Mouse (Mus musculus): ENCODE results near the gene Pex11a.
"Not testable (repeated sequence)": the region's sequence is repeated elsewhere in the genome, so short reads cannot be mapped to it uniquely, and the experiment has no call there.

Pex11a gene

GRCm38 (mm10) chr7:79742659-79743536 is at the start of gene Pex11a, which contains the start of gene Wdr93:
Gene Pex11a, minus strand, starts transcription at chr7:79743131.
Gene Wdr93, plus strand, starts transcription at chr7:79743163.
- peak; percentile 82 for ATAC-seq (ENCODE audit: low TSS enrichment)

- not testable (repeated sequence) for ATAC-seq (ENCODE audit: low TSS enrichment)
Observed at GRCm38 (mm10) chr7:79789812-79790211, 46.9 kb upstream of the Pex11a start.

DNA sequence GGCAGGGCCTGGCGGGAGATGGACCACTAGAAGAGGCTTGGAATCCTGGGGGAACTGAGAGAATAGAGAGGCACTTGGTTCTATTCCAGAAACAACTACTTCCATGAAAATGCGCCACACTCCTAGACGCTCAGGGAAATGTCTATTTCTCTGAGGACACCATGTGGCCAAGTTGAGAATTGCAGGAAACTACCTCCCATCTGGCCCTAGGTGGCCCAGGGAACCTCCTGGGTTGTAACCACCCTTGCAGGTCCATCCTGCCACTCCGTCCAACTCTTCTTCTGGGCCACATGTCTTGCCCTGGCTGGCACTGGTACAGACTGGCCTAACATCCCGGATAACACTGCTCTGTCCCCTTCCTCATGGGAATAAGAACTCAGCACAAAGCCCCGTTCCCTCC is 43.4 kb upstream of the Pex11a start:
- peak; percentile 89 for ATAC-seq (ENCODE audit: low TSS enrichment)

DNA sequence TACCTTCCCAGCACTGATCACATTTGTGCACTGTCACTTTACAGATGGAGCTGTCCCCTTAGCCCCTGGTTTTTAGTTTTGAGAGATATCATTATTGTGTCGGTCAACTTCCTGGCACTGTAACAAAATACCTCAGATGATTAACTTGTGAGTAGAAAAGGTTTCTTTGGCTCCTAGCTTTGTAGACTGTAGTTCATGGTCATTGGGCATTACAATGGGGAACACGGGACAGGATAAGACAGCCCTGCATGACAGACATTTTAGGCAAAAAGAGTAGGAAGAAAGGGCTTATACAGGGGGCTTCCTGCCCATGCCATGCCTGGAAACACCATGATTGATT is 39.6 kb upstream of the Pex11a start:
- no peak for ATAC-seq (ENCODE audit: low TSS enrichment)

DNA sequence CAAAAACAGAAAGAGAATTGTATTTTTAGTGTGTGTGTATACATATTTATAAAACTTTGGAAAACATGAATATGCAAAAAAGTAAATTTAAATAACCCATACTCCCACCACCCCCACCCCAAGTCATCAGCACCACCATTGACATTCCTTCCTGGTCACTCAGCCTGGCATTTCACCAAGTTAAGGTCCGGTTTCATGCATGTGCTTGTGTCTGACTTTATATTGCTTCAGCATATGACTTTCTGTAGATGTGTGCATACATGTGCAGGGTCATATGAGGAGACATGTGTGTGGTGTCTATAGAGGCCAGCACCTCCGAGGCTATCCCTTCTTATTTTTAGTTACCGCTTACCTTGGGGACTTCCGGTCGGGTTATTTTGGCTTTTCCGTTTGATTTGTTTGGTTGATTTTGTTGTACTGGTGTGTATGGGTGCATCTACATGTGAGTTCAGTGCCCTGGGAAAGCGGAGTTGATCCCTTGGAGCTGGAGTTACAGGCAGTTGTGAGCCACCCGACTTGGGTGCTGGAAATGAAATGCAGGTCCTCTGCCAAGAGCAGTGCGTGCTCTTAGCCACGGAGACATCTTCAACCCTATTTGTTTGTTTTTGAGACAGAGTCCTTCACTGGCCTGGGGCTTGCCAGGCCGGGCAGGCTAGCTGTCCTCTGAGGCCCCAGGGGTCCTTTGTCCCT is 39.0 kb upstream of the Pex11a start:
- no peak for ATAC-seq (ENCODE audit: low TSS enrichment)

DNA sequence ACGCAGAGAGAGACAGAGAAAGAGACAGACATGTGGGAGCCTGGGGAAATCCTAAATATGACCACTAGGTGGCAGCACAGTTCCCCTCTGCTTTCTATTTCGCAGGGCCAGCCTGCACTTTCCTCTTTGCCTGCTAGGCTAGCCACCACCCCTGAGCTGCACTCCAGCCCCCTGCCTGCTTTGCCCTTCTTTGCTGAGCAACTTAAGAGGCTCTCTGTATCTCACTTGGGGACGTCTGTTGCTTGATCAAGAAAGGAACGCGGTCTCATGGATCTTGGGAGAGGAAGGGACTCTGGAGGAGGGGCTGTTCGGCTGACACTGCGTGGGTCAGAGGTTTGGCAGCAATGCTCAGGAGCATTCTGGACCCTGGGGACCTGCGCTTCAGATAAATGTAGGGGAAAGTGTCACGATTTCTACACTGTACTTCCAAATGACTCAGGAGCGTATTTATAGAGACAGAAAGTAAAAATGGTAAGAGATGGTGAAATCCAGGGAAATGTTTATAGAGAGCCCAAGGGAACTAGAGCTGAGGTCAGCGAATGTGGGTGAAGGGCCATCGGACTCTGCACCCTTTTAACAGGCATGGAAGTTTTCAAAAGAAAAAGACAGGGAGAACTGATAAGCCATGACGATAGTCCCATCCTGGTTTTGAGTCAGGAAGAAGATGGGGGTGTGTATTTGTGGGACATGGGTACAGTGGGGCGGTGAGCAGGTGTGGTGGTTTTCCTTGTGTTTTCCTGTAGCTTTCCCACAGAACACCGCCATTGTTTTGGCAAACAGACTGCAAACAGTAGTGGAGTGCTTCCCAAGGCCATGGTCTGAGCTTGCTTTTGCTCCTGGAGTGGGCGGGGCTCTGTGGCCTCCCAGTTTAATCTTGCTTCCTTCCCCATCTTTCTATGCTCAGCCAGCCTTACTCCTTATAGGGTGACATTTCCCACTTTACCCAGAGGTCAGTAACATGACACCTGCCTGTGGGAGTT is 38.0 kb upstream of the Pex11a start:
- ATAC-seq (ENCODE audit: low TSS enrichment) = peak; percentile 93

DNA sequence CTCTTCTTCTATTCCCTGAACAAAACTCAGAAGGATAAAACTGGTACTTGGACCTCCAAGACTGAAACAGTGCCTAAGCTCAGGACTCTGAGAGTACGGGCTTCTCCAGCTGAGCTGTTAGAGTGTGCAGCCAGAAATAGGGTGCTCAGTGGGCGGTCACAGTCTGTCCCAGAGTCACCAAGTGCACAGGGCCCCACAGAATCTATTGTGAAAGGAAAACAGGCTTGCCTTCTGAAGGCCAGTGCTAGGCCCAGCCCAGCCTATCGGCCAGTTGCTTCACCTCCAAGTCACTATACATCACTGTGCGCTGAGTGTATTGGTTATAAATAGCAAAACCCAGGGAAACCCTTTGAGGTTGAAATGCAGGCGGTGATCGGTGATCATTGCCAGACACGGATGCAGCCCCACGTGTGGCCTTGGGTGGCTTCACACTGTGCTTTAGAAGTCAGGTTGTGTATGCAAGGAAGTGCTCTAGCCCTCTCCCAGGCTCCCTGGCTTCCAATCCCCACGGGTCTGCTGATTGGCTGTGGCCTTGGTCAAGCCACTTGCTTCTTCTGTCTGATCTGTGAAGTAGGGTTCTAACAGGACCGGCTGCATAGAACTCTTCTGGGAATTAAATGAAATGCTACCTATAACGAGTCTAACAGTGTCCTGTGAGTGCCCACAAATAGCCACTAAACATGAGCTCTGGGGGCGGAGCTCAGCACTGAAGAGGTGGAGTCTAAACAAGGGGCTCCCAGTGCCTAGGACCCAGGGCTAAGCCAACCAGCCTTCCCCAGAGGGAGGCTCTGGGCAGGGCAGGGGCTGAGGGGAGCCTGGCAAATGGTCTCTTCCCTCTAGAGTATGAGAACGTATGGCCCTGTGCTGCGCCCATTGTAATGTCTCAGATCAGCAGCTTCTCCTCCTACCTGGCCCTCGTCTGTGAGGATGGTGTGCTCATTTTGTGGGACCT is 28.9 kb upstream of the Pex11a start:
- ATAC-seq (ENCODE audit: low TSS enrichment) = peak; percentile 93

DNA sequence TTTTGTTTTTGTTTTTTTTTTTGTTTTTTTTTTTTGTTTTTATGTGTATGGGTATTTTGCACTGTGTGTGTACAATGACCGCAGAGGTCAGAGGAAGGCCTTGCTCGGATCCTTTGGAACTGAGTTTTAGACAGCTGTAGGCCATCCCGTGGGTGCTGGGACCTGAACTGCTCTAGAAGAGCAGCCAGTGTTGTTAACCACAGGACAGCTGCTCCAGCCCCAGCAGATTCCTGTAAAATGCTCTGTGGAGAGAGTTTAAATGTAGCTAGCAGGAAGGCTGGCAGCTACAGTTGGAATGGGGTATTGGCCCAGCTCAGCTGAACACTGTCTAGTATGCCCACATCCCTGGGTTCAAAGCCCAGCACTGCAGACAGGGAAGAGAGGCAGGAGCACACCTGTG is 26.7 kb upstream of the Pex11a start:
- ATAC-seq (ENCODE audit: low TSS enrichment) = no peak

DNA sequence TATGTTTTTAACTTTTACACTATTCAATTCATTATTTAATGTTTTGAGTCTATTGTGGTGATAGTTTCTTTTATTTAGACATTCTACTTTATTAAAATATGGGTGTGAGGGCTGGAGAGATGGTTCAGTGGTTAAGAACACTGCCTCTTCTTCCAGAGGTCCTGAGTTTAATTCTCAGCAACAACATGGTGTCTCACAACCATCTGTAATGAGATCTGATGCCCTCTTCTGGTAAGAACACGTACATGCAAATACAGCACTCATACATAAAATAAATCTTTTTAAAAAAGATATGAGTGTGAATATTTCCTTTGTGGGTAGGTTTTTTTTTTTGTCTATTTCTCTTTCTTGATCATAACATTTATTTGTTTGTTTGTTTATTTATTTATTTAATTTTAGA is 23.1 kb upstream of the Pex11a start:
- no peak for ATAC-seq (ENCODE audit: low TSS enrichment)

GRCm38 (mm10) chr7:79762106-79762505 is 19.2 kb upstream of the Pex11a start:
- ATAC-seq (ENCODE audit: low TSS enrichment) = no peak

- ATAC-seq (ENCODE audit: low TSS enrichment) = no peak
Observed at GRCm38 (mm10) chr7:79761124-79761876, 18.4 kb upstream of the Pex11a start.

DNA sequence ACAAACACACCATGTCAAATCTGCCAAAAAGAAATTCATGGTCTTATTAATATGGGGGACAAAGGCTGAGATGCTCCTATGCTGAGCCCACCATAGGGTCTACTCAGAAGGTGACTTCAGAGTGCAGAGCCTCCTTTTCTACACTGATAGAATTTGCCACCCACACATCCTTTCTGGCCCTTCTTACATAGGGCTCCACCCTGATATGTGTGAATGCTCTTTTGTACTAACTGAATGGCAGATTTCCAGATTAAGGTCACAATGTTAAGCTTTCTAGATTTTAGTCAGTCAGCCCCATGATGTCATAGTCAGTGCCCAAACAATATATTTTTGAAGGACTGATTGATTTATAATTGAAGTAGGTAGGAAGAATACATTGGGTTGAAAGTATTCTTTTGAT is 16.8 kb upstream of the Pex11a start:
- no peak for ATAC-seq (ENCODE audit: low TSS enrichment)

DNA sequence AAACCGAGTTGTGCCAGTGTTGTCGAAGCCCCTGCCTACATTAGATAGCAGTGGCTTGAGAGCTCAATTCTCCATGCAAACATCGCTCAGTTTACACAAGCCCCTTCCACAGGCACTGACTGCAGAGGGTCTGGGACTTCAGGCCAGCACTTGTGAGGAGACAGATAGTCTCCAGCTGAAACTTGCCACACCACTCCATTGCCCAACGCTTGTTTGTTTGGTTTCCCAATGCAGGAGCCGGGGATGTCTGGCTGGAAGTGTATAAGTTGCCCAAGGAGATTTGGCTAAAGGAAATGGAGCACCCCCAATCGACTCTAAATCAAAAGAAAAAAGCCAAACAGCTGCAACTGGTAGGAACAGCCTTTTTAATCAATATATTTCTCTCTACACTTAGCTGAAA is 15.2 kb upstream of the Pex11a start:
- no peak for ATAC-seq (ENCODE audit: low TSS enrichment)

GRCm38 (mm10) chr7:79756334-79756733 is 13.4 kb upstream of the Pex11a start:
- ATAC-seq (ENCODE audit: low TSS enrichment) = no peak

GRCm38 (mm10) chr7:79749511-79749910 is 6.6 kb upstream of the Pex11a start:
- ATAC-seq (ENCODE audit: low TSS enrichment) = no peak

- no peak for ATAC-seq (ENCODE audit: low TSS enrichment)
Observed at GRCm38 (mm10) chr7:79747659-79748058, 4.7 kb upstream of the Pex11a start.

DNA sequence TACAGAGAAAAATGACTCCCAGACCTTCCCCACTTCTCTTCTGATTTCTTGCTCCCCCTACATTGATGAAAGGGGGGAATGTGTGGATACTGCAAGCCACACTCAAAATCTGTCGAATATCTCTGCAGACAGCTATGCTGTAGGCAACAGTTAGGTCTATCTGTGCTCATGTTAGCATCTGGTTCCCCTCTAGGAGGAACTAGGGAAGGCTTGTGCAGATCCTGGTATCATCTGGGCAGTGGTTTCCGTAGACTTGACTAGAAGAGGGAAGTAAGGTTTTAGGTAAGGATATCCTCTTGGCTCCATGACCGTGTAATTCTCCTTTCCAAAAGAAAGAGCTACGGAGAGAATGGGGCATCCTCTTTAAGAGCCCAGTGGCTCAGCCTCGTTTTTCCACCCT is 1.7 kb upstream of the Pex11a start:
- no peak for ATAC-seq (ENCODE audit: low TSS enrichment)

DNA sequence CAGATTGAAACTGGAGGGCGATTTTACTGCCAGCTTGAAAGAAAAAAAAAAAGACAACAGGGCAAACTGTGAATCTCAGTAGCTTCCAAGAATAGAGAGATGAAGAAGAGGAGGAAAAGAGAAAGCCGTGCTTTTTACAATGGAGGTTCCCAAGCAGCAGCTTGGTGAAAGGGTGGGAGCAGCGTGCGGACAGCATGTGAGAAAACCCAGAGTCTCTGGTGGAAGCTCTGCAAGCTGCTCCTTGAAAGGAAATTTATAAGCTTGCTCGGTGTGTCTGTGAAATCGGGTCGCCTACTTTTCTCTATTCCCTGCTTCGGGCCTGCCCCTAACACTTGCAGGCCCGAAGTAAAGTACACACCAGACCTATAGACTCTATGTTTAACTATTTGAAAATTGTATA is 1.1 kb upstream of the Pex11a start:
- peak; percentile 24; the same call in 1 of the 2 replicates for ATAC-seq (ENCODE audit: low TSS enrichment)

DNA sequence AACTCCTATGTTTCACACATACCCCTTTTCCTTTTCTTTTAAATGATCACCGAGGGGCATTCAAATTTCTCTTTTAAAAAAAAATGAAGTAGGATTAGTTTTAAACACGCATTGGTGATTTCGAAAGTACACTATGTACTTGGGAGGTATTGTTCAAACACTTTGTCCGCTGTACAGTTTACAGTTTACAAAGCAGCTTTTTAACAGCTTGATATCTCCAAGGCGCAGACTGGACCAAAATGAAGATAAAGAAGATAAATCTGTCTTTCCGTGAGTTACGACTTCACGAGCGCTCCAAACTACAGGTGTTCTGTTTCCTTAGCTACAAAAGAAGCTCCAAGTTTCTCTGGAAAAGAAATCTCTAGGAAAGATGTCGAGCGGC is 663 bp downstream of the Pex11a start:
- no peak for ATAC-seq (ENCODE audit: low TSS enrichment)

DNA sequence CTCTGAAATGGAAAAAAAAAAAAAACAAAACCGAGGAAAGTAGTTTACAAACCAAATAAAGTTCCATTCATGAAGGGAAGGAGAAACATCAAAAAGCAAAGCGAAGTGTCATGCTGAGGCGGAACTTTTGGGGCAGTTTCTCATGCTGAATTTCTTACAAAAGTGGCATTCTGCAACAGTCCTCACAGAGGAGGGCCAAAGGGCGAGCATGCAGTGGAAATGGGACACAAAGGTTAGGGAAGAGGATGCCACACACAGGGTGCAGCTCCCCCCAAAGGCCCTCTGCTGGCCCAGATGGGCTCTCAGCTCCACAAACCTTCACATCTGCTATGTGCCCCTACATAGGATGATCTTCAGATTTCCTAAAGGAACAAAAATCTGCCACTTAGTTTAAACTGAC is 2.7 kb downstream of the Pex11a start:
- no peak for ATAC-seq (ENCODE audit: low TSS enrichment)

All from frontal cortex, adult (tissue).